Mouse (Mus musculus) liver, postnatal 0 days (tissue): Measurements from ENCODE around the gene Slco6d1. TPM values are rescaled to one million over a fixed set of nuclear protein-coding genes. Genes with fewer than 3 reads are reported as not detected.
"Not testable (repeated sequence)": the region's sequence is repeated elsewhere in the genome, so short reads cannot be mapped to it uniquely, and the experiment has no call there.

Source experiments
- ATAC-seq: fragments of 200-750 bp; cut with Nextera tagmentation; 2 replicates; pipeline ENCODE4 v1.8.0; 2017; ENCODE audit warnings: mild to moderate bottlenecking, moderate library complexity
- DNase-seq: peaks from one replicate; pipeline ENCODE4 v3.0.0-alpha.2; 2016
- H3K27ac ChIP-seq: fragments of 300-500 bp; sonication (generic); 2 replicates; pipeline ENCODE4 v1.5.1; 2014; ENCODE audit warnings: antibody characterized with exemption, moderate library complexity, mild to moderate bottlenecking, low read depth
- H3K27me3 ChIP-seq: fragments of 300-500 bp; sonication (generic); 2 replicates; pipeline ENCODE4 v1.6.1; 2014; ENCODE audit warnings: low read length, control low read depth, mixed read lengths; ENCODE audit not compliant: insufficient read depth
- H3K36me3 ChIP-seq: fragments of 300-500 bp; sonication (generic); replicated peaks from 2 replicates; pipeline ENCODE4 v1.6.1; 2014; ENCODE audit warnings: mild to moderate bottlenecking, control low read depth, low read length, moderate library complexity, mixed read lengths; ENCODE audit not compliant: insufficient read depth
- H3K4me1 ChIP-seq: fragments of 300-500 bp; sonication (generic); 2 replicates; pipeline ENCODE4 v1.6.1; 2014; ENCODE audit warnings: antibody characterized with exemption, mild to moderate bottlenecking, control low read depth; ENCODE audit not compliant: insufficient read depth
- H3K4me2 ChIP-seq: fragments of 300-500 bp; sonication (generic); 2 replicates; pipeline ENCODE4 v1.6.1; 2014; ENCODE audit warnings: low read depth, mild to moderate bottlenecking, low read length, moderate library complexity, mixed read lengths
- H3K4me3 ChIP-seq: fragments of 300-500 bp; sonication (generic); 2 replicates; pipeline ENCODE4 v1.5.1; 2014; ENCODE audit warnings: low read depth, low read length
- H3K9ac ChIP-seq: fragments of 300-500 bp; sonication (generic); replicated peaks from 2 replicates; pipeline ENCODE4 v1.6.1; 2014; ENCODE audit warnings: mild to moderate bottlenecking, moderate library complexity
- H3K9me3 ChIP-seq: fragments of 300-500 bp; sonication (generic); 2 replicates; pipeline ENCODE4 v1.6.1; 2016; ENCODE audit warnings: mild to moderate bottlenecking, control low read depth, low read length, mixed read lengths
- CTCF ChIP-seq: sonication (generic); IDR thresholded peaks from 2 replicates; pipeline ENCODE4 v1.5.1; 2016; ENCODE audit warnings: antibody characterized with exemption, low read depth
- EP300 ChIP-seq: IDR thresholded peaks from 2 replicates; pipeline ENCODE4 v1.6.1; 2016; ENCODE audit warnings: antibody characterized with exemption, low read depth, mild to moderate bottlenecking
- WGBS: fragments of 180-500 bp; shearing (Covaris S2); extraction: QIAGEN DNeasy Blood & Tissue Kit; methylation state at CpG from one replicate; pipeline ENCODE4 v1.1.7; 2014; ENCODE audit not compliant: insufficient replicate concordance; 5-methylcytosine and 5-hydroxymethylcytosine counted together
- polyA plus RNA-seq: library from polyadenylated mRNA; unstranded; fragments of >200 nt; fragmentation: Nextera tagmentation; extraction: Ambion mirVana; gene quantifications from 2 replicates; pipeline ENCODE4 v1.2.1, GENCODE M21; 2015

Gene Slco6d1
- not detected in 2 replicates for polyA plus RNA-seq

DNA sequence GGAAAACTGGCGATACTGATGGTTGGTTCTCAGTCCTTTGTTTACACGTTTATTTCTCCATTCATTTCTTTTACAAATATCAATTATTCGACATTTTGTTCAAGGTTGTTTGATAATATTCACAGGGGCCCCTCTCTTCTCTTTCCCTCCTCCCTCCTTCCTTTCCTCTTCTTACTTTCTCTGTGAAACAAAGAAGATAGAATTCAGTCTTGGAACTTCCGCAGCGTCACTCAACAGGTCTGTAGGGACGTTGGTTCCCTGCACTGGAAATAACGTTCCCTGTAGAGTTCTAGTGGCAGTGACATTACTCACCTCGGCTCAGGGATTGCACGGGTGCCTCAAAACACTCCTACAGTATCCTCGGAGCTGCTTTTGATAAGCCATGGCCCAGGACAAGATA, at the start of gene Slco6d1:
TSS of gene Slco6d1 (plus strand) at position 301 of the 400 bp plus-strand sequence.
- H3K27me3 ChIP-seq: no peaks in the 10 kb centered on the region
- no peak within 1 kb of the TSS for H3K27ac ChIP-seq
- DNase-seq: no peak
- no peaks in the 10 kb centered on the region for H3K36me3 ChIP-seq
- H3K4me3 ChIP-seq: no peak within 1 kb of the TSS
- TF ChIP-seq EP300 (no peak), CTCF (no peak)
- no peaks in the 10 kb centered on the region for H3K4me1 ChIP-seq
- H3K9ac ChIP-seq: no peak within 1 kb of the TSS
- no peak within 1 kb of the TSS for H3K4me2 ChIP-seq
- no peaks in the 10 kb centered on the region for H3K9me3 ChIP-seq
- no peak for ATAC-seq
- 76% methylated on average over 10 of the region's 10 CpGs for WGBS

DNA sequence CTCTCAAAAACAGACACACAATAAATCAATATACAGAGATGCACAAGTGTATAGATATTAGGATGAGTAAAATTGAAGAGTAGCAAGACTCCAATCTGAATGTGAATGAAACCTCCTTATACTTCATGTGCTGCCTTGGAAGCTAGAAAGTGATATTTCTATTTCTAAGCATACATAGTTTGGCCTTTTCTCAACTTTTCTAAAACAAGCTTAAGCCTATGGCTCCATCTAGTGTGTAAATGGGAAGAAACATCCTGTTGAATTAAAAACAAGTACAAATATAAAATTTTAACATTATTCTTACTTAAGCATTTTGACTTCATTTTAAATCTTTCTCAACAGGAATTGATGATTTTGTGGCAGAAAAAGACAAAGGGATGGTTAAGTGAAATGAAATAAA, 28.9 kb upstream of the Slco6d1 start:
- ATAC-seq (no peak), DNase-seq (no peak)
- Histone ChIP-seq H3K9me3 (no peaks in the 10 kb centered on the region), H3K4me1 (no peaks in the 10 kb centered on the region), H3K27me3 (no peaks in the 10 kb centered on the region), H3K4me2 (no peak overlapping the region), H3K36me3 (no peaks in the 10 kb centered on the region), H3K27ac (no peak overlapping the region), H3K4me3 (no peak overlapping the region), H3K9ac (no peak overlapping the region)
- 0 out of 2 replicates have a peak, but pooled peaks have one; percentile 4 for TF ChIP-seq CTCF
- no peak for TF ChIP-seq EP300

DNA sequence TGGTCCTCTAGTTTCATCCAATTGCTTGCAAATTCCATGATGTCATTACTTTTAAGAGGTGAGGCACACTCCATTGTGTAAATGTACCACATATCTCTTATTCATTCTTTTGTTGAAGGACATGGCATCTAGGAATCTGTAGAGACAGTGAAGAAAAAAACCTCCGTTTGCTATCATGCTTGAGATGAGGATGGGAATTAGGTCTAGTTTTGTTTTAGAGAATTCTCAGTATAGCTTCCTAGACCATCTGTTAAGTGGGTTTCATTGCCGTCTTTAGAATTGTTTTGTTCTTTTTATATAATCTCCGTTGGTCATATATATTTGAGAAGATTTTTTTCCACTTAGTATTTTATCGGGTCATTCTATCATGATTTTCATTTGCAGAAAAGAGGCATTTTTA, 27.0 kb downstream of the Slco6d1 start:
- H3K27me3 ChIP-seq: no peaks in the 10 kb centered on the region
- H3K27ac ChIP-seq: no peak overlapping the region
- H3K36me3 ChIP-seq: no peaks in the 10 kb centered on the region
- WGBS: 67% methylated on average over 4 of the region's 4 CpGs
- TF ChIP-seq EP300 (no peak), CTCF (no peak)
- no peaks in the 10 kb centered on the region for H3K4me1 ChIP-seq
- DNase-seq: no peak
- H3K4me2 ChIP-seq: no peak overlapping the region
- no peak overlapping the region for H3K9ac ChIP-seq
- ATAC-seq: no peak
- no peak overlapping the region for H3K4me3 ChIP-seq
- no peaks in the 10 kb centered on the region for H3K9me3 ChIP-seq

DNA sequence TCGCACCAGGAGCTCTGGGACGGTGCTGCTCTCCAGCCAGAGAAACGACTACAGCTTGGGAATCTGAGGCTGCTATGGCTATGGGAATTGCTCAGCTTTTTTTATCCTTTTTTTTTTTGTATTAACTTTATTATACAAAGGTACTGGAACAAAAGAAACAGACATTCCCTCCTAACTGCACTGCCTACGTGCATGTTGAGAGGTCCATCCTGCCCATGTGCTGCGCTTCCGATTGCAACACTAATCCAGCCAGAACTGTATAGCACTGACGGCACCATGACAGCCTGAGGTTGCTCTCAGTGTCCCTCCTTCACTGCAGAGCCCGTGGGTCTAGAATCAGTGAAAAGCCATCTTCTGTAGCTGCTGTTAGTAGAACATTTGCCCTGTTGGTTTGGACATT, 38.3 kb downstream of the Slco6d1 start:
- H3K27me3 ChIP-seq, ATAC-seq: not testable (repeated sequence)
- WGBS: 82% methylated on average over 8 of the region's 8 CpGs

DNA sequence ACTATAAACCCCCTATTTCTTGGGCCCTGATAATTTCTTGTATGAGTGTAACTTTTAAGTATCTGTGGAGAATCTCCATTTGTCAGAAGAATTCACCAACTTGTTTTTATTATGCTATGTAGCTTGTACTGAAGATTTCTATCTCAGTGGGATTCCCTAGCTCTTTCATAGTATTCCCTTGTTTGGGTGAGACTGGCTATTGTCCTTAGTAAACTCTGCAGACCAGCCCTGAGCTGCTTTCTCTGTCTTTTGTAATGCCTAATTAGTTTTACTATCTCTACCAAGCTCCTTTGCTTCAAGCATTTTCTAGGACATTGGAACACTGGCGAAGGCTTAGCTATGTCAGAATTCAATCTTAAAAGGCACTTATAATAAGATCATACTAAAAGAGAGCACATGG, 55.5 kb downstream of the Slco6d1 start:
- H3K27me3 ChIP-seq, H3K4me1 ChIP-seq, H3K36me3 ChIP-seq, H3K4me2 ChIP-seq, H3K9me3 ChIP-seq, H3K4me3 ChIP-seq, ATAC-seq, DNase-seq, H3K27ac ChIP-seq, H3K9ac ChIP-seq: not testable (repeated sequence)
- 64% methylated on average over 1 of the region's 1 CpGs for WGBS

More for the DNA sequence above, 38.3 kb downstream of the Slco6d1 start:
- not testable (repeated sequence) for H3K4me1 ChIP-seq, H3K4me2 ChIP-seq, DNase-seq, H3K9ac ChIP-seq, H3K36me3 ChIP-seq, H3K4me3 ChIP-seq, H3K27ac ChIP-seq, H3K9me3 ChIP-seq

DNA sequence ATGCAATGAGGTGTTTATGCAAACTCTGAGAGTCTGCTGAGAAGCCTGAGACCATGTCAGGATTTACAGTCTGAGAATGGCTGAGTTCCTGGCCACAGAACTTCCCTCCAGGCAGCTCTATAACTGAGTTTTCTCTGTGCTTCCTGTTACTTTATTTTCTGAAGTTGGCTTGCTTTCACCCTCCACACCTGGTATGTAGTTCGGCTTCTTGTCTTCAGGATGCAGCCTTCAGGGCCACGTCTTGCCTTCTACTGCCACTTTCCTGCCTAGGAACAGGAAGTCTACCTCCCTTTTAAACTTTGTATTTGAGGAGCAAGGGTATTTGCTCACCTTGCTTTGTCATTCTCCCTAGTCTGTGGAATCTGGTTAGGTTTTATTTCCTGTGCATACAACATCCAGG, 58.3 kb downstream of the Slco6d1 start:
- H3K36me3 ChIP-seq: no peaks in the 10 kb centered on the region
- H3K9ac ChIP-seq: no peak overlapping the region
- no peak overlapping the region for H3K4me2 ChIP-seq
- no peak overlapping the region for H3K27ac ChIP-seq
- TF ChIP-seq CTCF: no peak
- TF ChIP-seq EP300: no peak
- no peaks in the 10 kb centered on the region for H3K9me3 ChIP-seq
- WGBS: 45% methylated on average over 2 of the region's 2 CpGs
- DNase-seq (no peak), ATAC-seq (no peak)
- H3K4me3 ChIP-seq: no peak overlapping the region
- H3K27me3 ChIP-seq: no peaks in the 10 kb centered on the region
- no peaks in the 10 kb centered on the region for H3K4me1 ChIP-seq

DNA sequence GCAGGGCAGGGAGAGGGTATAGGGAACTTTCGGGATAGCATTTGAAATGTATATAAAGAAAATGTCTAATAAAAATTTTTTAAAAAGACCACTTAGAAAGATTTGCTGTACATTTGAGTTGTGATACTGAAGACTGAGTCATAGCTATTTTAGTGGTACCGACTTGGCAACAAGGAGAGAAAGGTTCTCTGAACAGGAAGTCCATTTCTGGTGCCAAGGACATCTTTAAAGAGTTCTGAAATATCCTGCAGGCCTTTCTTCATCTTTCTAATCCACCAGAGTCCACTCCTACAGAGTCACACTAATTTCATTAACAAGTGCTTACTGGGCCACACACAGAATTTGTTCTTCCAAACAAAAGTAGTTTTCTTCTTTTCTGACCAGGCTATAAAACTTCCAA, 85.1 kb downstream of the Slco6d1 start:
- Histone ChIP-seq H3K4me3 (no peak overlapping the region), H3K4me1 (no peaks in the 10 kb centered on the region), H3K36me3 (no peaks in the 10 kb centered on the region), H3K9ac (no peak overlapping the region), H3K27ac (no peak overlapping the region), H3K4me2 (no peak overlapping the region), H3K27me3 (no peaks in the 10 kb centered on the region), H3K9me3 (no peaks in the 10 kb centered on the region)
- ATAC-seq: no peak
- TF ChIP-seq CTCF (no peak), EP300 (no peak)
- DNase-seq: no peak
- 67% methylated on average over 2 of the region's 2 CpGs for WGBS
